Mouse (Mus musculus) R1 (cell line): Measurements from ENCODE around the gene Ankrd11.
A peak's percentile ranks its signal among the peaks of the same experiment; 100 is the strongest.

ENCODE experiments used
- DNase-seq: peaks from one replicate; pipeline ENCODE4 v3.0.0-alpha.2; 2018; ENCODE audit warnings: low read depth, low spot score

The Ankrd11 gene

GRCm38 (mm10) chr8:122966638-122967037, 75.4 kb downstream of the Ankrd11 start:
- DNase-seq = no peak

GRCm38 (mm10) chr8:122962046-122962445, 80.0 kb downstream of the Ankrd11 start:
- no peak for DNase-seq

GRCm38 (mm10) chr8:122961458-122961857, 80.6 kb downstream of the Ankrd11 start:
- DNase-seq = no peak

- peak; percentile 88 for DNase-seq
Measured at GRCm38 (mm10) chr8:122960932-122961331, 81.1 kb downstream of the Ankrd11 start.

- DNase-seq = no peak
Measured at GRCm38 (mm10) chr8:122960323-122960722, 81.8 kb downstream of the Ankrd11 start.

- DNase-seq = no peak
Measured at GRCm38 (mm10) chr8:122955997-122956396, 86.1 kb downstream of the Ankrd11 start.

- no peak for DNase-seq
Measured at GRCm38 (mm10) chr8:122955195-122955594, 86.9 kb downstream of the Ankrd11 start.

GRCm38 (mm10) chr8:122954090-122954799, 87.8 kb downstream of the Ankrd11 start:
- DNase-seq = no peak

GRCm38 (mm10) chr8:122953028-122953427, 89.0 kb downstream of the Ankrd11 start:
- DNase-seq = no peak

GRCm38 (mm10) chr8:122951456-122951855, 90.6 kb downstream of the Ankrd11 start:
- no peak for DNase-seq

- no peak for DNase-seq
Measured at GRCm38 (mm10) chr8:122949701-122950100, 92.4 kb downstream of the Ankrd11 start.

- DNase-seq = no peak
Measured at GRCm38 (mm10) chr8:122945775-122946174, 96.3 kb downstream of the Ankrd11 start.

- DNase-seq = peak; percentile 61
Measured at GRCm38 (mm10) chr8:122942803-122943713, 99.0 kb downstream of the Ankrd11 start.

GRCm38 (mm10) chr8:122938591-122938990, 103.5 kb downstream of the Ankrd11 start:
- no peak for DNase-seq

- no peak for DNase-seq
Measured at GRCm38 (mm10) chr8:122938170-122938569, 103.9 kb downstream of the Ankrd11 start.

GRCm38 (mm10) chr8:122937545-122938053, 104.5 kb downstream of the Ankrd11 start:
- DNase-seq = no peak

GRCm38 (mm10) chr8:122935912-122936311, 106.2 kb downstream of the Ankrd11 start:
- no peak for DNase-seq

- DNase-seq = no peak
Measured at GRCm38 (mm10) chr8:122935118-122935517, 107.0 kb downstream of the Ankrd11 start.

- DNase-seq = no peak
Measured at GRCm38 (mm10) chr8:122933973-122934372, 108.1 kb downstream of the Ankrd11 start.

- no peak for DNase-seq
Measured at GRCm38 (mm10) chr8:122932561-122932959, 109.5 kb downstream of the Ankrd11 start.

- no peak for DNase-seq
Measured at GRCm38 (mm10) chr8:122931834-122932560, 110.1 kb downstream of the Ankrd11 start.
